Mouse (Mus musculus) liver, embryonic 14.5 days (tissue): ENCODE data around the gene Pabpn1l.

Source experiments
- CTCF ChIP-seq: IDR thresholded peaks from 2 replicates; pipeline ENCODE4 v1.5.1; 2016; ENCODE audit warnings: antibody characterized with exemption, low read depth, control low read depth
- EP300 ChIP-seq: IDR thresholded peaks from 2 replicates; pipeline ENCODE4 v1.6.1; 2016; ENCODE audit warnings: antibody characterized with exemption, low read depth

- TF ChIP-seq CTCF: no peak
- TF ChIP-seq EP300: no peak
Measured at GRCm38 (mm10) chr8:122638601-122639000, 16.1 kb upstream of the Pabpn1l start.
